Comparison of ENCODE assay signal across 11 mouse cellular contexts in genomic region chr6:136995533-136995932, GRCm38 (mm10). TPM values are rescaled to one million over a fixed set of nuclear protein-coding genes. Genes with fewer than 3 reads are reported as not detected.
DNase-seq lines count a peak whose midpoint lies in the region; ATAC-seq and TF ChIP-seq lines count a peak whose summit lies in the region.
"Had no signal": no experiment of that assay in that cellular context is flagged by ENCODE, and none has a peak within 500 bp of the region (broad histone marks: within the 10 kb centered on the region; RNA-seq: fewer than 3 reads in every experiment).

No protein-coding gene starts in this region.

- no peak overlapping the region for H3K4me2 ChIP-seq in forebrain, embryonic 11.5 days (ENCODE audit: low read depth, low read length, severe bottlenecking)
- H3K4me2 ChIP-seq: liver, embryonic 15.5 days had no signal

- H3K4me1 ChIP-seq in forebrain, embryonic 11.5 days (replicated peaks; ENCODE audit: control insufficient read depth, insufficient read depth, low read length), result peaks cover 3% of the 10 kb centered on the region; the same call in 1 of the 2 replicates
- H3K4me1 ChIP-seq: liver, embryonic 15.5 days had no signal

- H3K27me3 ChIP-seq in forebrain, embryonic 11.5 days (ENCODE audit: control insufficient read depth, insufficient read depth, low read length), result no peaks in the 10 kb centered on the region
- H3K27me3 ChIP-seq: liver, embryonic 15.5 days had no signal

- 75% methylated on average over 8 of the region's 8 CpGs for WGBS in forebrain, embryonic 11.5 days

- peak; percentile 60 for TF ChIP-seq CTCF in layer of hippocampus, adult 2 months (conservative IDR thresholded peaks at IDR 0.05)

- no peak overlapping the region for H3K27ac ChIP-seq in layer of hippocampus, adult 2 months
- H3K27ac ChIP-seq in forebrain, embryonic 11.5 days (ENCODE audit: low read depth, low read length), result no peak overlapping the region
- H3K27ac ChIP-seq: heart, embryonic 10.5 days; liver, embryonic 15.5 days had no signal

- peak; percentile 22; the same call in 1 of the 2 replicates for ATAC-seq in granulocyte monocyte progenitor cell, adult 5-6 weeks (replicated peaks; ENCODE audit: poor library complexity, severe bottlenecking)
- no peak for ATAC-seq in forebrain, embryonic 11.5 days (replicated peaks; ENCODE audit: low FRiP score)
- no peak for ATAC-seq in erythroid progenitor cell, adult 5-6 weeks (replicated peaks; ENCODE audit: low FRiP score, poor library complexity, severe bottlenecking)
- ATAC-seq: CD4-positive, CD25-positive, alpha-beta regulatory T cell, adult 4 months had no signal

- H3K9me3 ChIP-seq in forebrain, embryonic 11.5 days (ENCODE audit: control insufficient read depth, low read length), result no peaks in the 10 kb centered on the region
- H3K9me3 ChIP-seq: heart, embryonic 10.5 days; liver, embryonic 15.5 days had no signal

- no peak overlapping the region for H3K4me3 ChIP-seq in layer of hippocampus, adult 2 months
- no peak overlapping the region for H3K4me3 ChIP-seq in forebrain, embryonic 11.5 days (ENCODE audit: low read depth, low read length)
- H3K4me3 ChIP-seq: heart, embryonic 10.5 days; liver, embryonic 15.5 days had no signal

- no peak overlapping the region for H3K9ac ChIP-seq in forebrain, embryonic 11.5 days (ENCODE audit: low read length)
- H3K9ac ChIP-seq: liver, embryonic 15.5 days had no signal

- H3K36me3 ChIP-seq in forebrain, embryonic 11.5 days (ENCODE audit: control insufficient read depth, insufficient read depth, low read length), result no peaks in the 10 kb centered on the region
- H3K36me3 ChIP-seq: heart, embryonic 10.5 days; liver, embryonic 15.5 days had no signal

- DNase-seq in adrenal gland, postnatal 25 days, result peak; percentile 16
- DNase-seq in adrenal gland, adult 18-20 months (ENCODE audit: low spot score in 2 of 2), result no peak
- peak in 1 of 2 experiments; percentile 7 for DNase-seq in layer of hippocampus, adult 2 months (ENCODE audit: low spot score in 2 of 2)
- no peak for DNase-seq in layer of hippocampus, adult 9-10 months (ENCODE audit: low spot score)
- DNase-seq in 416B (ENCODE audit: low read depth), result peak; percentile 48
- no peak for DNase-seq in forebrain, embryonic 11.5 days (ENCODE audit: low spot score)

RNA-seq across cellular contexts. Expression of gene Arhgdib, which starts 53.8 kb away (rescaled TPM):
- 15.7 and 21.7 TPM in 2 replicates for total RNA-seq in adrenal gland, postnatal 25 days (2021)
- total RNA-seq in adrenal gland, adult 18-20 months (2021), result 10 to 100 TPM; 20.0 to 25.7 TPM
- 1 to 10 TPM; 8.5 to 9.4 TPM for total RNA-seq in layer of hippocampus, adult 2 months (2021)
- 1,912 and 2,149 TPM in 2 replicates for total RNA-seq in granulocyte monocyte progenitor cell, adult 5-6 weeks (2014; fragmentation: Nextera tagmentation)
- total RNA-seq in granulocyte monocyte progenitor cell, adult 5-6 weeks (2017), result 1,225 and 1,275 TPM in 2 replicates
- 21.3 and 25.2 TPM in 2 replicates for polyA plus RNA-seq in forebrain, embryonic 11.5 days (2014; fragmentation: Nextera tagmentation; extraction: Ambion mirVana)
- 616 and 634 TPM in 2 replicates for total RNA-seq in erythroid progenitor cell, adult 5-6 weeks (2015; ENCODE audit: low replicate concordance)
- total RNA-seq in erythroid progenitor cell, adult 5-6 weeks (2017; ENCODE audit: low replicate concordance), result 160 and 179 TPM in 2 replicates

Comparison
In these comparisons a context has a peak if more than half of its experiments do, and no peak if none do; other contexts are left out.
1. DNase-seq: peak in adrenal gland, postnatal 25 days (single experiment) and 416B (single experiment); none in adrenal gland, adult 18-20 months (0 of 2), layer of hippocampus, adult 9-10 months (single experiment) and forebrain, embryonic 11.5 days (single experiment).